Mouse (Mus musculus) ES-CJ7 (cell line): ENCODE data around the gene Rundc3b.

Source experiments
- DNase-seq: peaks from one replicate; pipeline ENCODE4 v3.0.0; 2011; ENCODE audit warnings: low read depth, low spot score

Gene Rundc3b

DNA sequence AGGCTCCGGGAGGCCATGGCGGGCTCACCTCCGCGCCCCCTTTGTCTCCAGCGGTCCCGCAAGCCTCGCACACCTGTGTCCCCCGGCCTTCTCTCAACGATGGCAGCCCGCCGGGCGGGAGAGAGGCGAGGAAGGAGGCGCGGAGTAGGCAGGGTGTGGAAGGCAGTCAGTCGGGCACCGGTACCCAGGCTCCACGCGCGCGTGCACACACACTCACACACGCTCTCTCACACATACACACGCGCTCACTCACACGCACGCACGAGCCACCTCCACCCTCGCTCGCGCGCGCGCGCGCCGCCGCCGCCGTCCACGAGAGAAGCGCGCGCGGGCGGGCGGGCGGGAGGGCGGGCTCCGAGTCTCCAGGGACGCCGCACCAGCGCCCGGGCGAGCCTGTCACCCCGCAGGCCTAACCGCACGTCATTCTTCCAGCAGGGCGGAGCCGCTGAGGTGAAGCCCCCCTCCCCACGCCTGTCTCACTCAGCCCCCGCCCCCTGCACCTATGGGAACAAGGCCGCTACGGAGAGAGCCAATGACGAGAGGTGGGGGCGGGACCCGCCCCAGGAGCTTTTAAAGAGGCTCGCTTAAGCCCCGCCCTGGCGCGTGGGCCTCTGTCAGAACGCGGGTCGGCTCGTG lies at the start of gene Rundc3b:
Gene Rundc3b (minus strand): TSS at position 357 of the 636 bp plus-strand sequence.
- peak; percentile 94 for DNase-seq

DNA sequence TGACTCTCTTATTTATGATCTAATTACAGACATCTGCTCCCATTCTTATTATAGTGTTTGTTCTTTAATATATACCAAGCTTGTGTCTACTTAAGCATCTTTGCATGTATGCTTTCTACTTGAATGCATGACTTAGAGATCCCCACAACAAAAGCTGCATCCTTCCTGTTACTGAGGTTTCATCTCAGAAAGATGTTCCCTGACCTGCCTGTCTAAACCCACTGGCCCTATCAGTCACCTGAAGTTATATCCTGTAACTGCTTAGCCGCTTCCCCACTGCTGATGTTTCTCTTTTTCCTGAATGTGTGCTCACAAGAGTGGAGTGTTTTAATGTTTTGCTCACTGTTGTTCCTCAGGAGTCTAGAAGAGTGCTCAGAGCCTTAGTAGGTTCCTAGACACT lies 46.9 kb upstream of the Rundc3b start:
- DNase-seq: no peak

DNA sequence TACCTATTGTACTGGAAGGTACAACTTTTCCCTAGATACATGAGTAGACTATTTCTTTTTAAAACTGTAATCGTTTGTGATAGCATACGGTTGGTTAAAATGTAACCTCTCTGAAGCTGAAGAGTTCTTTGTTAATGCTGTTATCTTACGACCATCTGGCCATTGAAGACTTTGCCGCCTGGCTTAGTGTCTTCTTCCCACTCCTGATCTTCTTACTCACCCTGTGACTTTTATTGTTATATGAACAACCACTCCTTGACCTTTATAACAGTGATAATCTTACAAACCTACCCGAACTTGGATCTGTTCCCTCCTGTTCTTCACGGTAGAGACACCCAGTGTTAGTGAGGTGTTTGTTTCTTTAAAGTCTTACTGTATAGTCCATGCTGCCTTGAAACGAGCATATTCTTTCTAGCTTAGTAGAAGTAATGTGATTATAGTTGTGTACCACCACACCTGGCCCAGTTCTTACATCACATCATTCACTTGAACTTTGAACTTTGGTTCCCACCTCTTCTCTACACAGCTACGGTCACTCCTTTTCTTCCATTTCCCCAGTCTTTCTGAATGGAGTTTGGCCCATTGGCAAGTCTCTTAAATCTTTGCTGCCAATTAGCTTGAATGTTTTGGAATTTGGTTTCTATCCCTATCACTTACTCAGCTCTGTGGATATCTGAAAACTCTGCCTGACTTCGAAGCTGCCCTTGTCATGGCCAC lies 45.2 kb upstream of the Rundc3b start:
- DNase-seq: no peak

DNA sequence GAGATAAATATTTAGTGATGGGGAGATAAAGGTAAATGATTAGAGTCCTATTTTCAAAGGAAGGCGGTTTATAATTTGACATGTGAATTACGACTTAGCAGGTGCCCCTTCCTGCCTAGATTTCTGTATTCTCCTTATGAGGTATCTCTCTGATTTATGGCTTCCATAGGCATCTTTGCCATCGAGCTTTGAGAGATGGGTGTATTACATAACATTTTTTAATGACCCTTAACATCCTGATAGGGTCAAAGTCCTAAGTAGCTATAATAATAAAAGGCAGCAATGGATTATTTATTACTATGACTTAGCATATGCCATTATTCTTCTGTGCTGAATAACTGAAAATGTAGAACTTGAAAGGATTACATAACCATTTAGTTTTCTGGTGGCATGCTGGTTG lies 41.9 kb upstream of the Rundc3b start:
- no peak for DNase-seq

DNA sequence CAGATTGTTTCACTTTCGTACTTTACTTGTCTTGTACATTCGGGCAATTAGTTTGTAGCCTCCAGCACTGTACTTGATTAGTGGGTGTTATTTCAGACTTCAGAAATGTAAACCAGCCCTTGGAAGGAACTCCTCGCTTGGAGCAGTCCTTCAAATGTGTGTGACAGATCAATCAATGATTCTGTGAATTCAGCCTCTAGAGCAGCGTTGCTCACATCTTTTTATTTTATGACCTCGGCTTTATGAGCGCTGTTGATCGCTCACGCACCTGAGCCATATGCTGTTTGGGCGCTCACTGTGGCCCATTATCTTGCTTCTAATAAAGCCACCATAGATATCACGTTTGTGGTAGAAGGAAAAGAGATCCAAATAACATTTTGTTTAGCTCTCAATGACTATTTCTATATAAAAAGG lies 38.0 kb upstream of the Rundc3b start:
- DNase-seq: no peak

DNA sequence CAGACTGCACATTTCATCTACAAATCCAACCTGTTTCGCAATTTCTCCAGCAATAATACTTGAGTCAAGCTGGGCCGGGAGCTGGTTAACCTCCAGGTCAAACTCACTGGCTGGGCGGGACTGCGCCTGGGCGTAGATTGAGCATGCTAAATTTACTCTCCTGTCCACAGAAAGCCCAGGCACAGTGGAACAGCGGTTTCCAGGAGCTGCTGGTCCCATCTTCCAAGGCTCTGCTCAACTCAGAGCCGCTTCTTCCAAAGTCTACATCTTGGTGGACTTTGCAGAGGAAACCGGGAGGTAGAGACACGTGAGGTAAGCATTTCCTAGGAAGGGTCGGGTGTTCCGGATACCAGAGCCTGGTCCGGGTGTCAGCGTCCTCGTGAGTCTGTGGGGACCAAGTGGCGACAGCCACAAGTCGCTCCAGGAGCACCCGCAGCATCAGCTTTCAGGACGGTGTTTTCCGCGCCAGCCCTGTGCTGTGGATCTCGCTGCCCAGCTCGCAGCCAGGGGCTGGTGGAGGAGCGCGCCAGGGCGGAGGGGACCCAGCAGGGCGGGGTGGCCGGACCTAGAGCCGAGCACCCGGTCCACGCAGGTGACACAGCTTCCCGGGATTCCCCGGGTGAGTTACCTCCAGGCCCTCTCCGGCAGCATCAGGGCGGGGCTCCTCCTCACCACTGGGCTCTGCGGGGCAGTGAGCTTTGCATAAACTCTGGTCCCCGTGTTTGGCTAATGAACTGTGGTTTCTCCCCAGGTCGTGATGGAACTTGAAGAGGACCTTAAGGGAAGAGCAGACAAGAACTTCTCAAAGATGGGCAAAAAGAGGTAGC lies 37.4 kb upstream of the Rundc3b start, which contains the start of gene Abcb1a:
Gene Abcb1a (plus strand): TSS at position 167 of the 827 bp plus-strand sequence.
- DNase-seq: peak; percentile 19

DNA sequence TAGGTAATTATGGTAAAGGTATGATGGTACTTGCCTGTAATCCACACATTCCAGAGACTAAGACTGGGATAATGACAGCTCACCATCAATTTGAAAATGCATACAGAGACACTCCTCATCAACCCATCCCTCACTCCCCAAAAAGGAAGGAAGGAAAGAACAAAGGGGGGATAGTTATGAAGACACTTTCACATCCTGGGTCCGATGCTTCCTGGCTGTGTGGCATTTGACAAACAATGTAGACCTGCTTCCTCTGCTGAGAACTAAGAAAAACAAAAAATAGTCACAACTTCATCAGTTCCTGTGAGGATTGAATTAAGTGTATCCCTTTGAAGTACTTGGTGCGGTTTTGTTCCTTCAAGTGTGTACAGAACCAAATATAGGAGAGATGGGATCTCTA lies 29.3 kb upstream of the Rundc3b start:
- DNase-seq: no peak

DNA sequence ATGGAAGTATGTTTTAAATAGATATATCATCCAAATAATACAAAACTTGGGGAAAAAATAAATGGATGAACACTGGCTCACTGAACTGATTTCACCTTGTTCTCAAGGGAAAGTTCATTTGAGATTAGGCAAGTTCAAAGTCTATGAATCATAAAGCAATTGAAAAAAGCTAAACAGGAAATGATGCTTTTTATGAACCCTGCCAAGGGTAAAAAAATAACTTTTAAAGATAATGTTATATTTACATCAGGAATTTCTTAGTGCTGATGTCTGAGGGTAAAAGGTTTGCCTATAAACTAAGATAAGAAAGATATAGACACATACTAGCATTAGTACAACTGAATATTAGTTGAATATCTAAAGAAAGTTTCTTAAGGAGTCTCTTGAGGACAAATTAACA lies 26.0 kb upstream of the Rundc3b start:
- no peak for DNase-seq

DNA sequence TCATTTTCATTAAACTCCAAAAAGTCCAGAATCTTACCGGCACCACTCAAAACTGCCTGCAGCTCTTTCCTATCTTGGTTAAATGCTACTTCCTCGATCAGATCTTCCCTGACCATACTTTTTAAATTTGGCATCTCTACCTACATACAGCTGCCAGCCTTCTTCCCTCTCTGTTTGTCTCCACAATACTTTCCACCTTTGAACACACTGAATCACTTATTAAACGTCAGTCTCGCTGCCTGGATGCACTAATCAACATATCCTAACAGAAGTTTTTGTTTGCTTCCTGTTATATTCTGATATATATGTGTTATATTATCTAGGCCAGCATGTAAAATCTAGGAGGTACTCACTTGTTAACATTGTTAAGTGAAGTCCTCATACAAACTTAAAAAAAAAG lies 25.5 kb upstream of the Rundc3b start:
- DNase-seq: no peak

DNA sequence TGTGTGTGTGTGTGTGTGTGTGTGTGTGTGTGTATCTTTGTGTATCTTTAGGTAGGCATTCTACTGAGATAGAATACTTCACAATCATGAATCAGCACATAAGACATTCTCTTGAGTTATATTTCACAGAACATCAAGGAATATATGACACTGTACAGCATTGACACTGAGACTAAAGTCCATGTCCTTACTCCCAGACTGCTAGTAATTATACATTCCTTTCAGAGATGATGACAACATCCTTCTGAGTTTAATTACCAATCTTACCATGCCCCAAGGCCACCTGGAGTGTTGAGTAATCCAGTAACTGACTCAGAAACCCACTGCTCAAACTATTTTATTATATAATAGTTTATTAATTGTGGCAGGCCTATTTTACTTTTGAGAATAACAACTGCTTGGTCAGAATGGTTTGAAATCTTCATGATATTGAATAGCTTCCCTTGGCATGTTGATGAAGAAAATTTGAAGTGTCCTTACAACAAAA lies 11.8 kb upstream of the Rundc3b start:
- DNase-seq: no peak

DNA sequence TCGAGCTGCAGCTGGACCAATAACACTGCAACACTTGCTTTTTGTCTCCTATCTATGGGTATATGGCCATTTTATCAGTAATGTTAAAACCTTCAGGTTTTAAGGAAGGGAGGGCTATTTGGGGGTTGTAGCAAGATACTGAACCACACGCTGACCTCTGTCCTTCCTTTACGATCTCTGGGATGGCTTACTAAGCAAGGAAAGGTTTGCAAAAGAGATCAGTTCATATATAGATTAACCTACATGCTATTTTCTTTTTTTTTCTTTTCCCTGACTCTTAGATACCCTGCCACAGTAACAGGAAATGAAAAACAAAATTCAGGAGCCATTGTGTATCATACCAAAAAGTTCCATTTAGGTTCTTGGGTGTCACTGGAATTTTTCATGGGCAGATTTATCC lies 10.1 kb upstream of the Rundc3b start:
- DNase-seq: no peak

DNA sequence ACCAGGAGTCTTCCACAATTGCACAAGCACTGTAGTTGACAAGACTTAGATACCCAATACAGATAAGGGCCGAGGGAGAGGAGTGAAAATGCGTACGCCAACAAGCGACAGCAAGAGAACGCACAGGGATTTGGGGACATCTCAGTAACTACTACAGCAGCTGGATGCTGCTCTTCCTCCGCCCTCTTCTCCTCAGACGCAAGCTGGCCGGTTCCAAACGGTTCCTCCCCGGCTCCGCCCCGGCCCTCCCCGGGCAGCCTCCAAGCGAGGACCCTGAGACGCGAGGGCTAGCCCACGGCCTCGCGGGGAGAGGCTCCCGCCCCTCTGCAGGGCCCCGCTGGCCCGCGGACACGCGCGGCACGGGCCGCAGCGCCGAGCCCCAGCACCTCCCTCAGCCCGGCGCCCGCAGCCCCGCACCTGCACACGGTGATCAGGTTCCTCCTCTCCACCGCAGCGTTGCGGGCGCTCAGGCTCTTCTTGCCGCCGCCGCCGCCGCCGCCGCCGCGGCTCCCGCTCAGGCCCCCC lies 619 bp downstream of the Rundc3b start:
- peak; percentile 62 for DNase-seq

DNA sequence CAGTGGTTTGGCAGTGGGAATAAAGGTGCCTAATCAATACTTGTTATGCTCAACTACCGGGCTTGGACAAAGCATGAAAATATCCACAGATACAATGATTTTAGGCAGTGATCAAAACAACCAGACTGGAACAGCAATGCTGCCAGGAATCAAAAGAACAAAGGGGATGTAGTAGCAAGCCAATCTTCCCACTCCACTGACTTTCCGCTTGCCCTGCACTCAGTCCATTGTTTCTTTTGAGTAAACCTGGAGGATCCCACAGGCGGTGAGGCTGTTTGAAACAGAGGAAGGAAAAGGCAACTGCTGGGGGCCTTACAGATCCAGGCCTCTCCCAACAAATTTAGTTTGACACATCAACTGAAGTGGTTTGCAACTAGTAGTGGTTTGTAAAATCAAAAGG lies 51.6 kb downstream of the Rundc3b start:
- peak; percentile 3 for DNase-seq

DNA sequence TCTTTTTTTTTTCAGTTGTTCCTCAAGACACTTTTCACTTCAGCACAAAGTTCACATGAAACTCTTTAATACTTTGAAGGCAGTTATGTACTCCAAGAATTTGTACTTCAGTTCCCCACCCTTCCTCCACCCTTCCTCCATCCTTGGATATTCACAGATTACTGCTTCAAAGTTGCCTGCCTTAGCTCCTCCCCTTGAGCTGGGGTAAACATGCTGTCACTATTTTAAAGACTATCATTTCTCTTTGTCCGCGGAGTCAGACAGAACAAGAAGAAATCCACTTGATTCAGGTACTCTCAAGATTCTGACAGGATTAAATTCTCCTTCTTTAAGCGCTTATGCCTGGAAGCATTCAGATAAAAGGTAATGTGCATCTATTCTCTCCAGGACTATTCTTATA lies 55.9 kb downstream of the Rundc3b start:
- no peak for DNase-seq

DNA sequence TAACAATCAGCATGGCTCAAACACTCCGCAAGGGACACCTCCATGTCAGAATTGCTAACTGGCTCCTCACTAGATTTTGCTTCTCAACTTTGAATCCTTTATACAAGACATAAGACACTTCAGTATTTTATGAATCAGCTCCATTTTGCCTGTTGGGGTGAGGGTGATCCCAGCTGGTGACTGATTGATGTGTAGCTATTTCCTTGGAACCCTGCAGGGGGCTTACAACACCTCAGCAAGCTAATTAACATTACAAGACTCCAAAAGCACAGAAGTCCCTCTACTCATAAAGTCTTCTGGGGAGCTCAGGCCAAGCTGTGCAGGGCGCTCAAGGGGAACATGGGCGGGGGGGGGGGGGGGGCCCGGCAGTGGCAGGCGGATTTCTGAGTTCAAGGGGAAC lies 78.2 kb downstream of the Rundc3b start:
- peak; percentile 76 for DNase-seq

DNA sequence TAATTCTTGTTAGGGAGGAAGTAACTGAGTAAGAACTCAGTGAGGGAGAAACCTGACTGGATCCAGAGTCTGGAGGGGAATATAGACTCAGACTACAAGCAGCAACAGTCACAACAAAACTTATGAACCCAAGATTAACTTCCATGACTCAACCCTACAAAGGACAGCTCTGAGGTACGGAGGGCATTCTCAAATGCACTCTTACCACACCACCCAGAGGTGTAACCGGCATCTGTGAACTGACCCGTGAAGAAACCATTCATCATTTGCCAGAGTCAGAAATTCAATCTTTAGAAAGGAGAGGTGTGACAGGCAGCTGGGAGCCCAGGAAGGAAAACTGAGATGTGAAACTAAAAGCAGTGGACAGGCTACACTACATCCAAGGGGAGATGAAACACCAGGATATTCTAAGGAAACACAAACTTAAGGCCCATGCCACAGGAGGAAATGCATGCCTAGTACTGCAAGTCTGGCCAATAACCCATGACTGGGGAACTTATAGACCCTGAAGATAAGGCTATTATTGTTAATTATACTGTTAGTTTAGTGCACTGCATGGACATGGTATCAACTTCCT lies 80.0 kb downstream of the Rundc3b start:
- no peak for DNase-seq

DNA sequence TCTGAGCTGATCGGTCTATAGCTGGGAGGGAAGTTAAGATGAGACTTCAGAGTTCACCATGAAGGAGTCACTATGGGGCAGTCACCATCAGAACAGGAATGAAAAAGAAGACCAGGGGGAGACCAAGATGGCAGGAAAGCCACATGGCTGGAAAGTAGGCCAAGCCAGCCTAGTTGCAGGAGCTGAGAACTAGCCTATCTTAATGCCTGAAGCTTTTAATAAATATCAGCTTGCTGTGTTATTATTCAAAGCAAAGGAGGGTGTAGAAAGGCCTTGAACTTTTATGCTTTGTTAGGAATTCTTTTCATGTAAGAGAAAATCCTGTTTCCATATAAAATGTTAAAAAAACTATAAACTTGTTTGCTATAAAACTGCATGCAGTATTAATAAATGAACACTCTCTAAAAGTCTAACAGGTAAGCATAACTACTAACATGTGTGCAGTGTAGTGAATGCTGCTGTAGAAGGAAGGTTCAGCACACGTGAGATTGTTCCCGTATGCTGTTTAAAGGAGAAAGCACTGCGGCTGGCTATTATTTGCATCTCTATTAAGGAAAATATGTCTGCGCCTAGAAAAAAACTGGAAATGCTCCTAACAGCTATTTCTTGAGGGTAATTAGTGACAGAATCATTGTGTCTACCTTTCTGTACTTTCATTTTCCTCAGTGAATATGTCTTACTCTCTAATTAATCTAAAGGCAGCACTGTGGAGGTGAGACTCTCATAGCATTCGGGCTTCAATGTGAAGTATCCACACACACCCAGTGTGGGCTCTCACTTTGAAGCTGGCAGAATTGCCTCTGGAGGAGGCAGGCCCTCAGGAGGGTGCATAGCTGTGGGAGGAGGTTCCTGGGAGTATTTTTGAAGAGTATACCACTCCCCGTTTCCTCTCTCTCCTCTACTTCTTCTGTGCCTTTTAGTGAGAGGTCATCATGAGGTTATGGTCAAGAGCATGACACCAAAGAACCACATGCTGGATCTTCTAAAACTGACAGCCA lies 81.3 kb downstream of the Rundc3b start:
- DNase-seq: no peak

DNA sequence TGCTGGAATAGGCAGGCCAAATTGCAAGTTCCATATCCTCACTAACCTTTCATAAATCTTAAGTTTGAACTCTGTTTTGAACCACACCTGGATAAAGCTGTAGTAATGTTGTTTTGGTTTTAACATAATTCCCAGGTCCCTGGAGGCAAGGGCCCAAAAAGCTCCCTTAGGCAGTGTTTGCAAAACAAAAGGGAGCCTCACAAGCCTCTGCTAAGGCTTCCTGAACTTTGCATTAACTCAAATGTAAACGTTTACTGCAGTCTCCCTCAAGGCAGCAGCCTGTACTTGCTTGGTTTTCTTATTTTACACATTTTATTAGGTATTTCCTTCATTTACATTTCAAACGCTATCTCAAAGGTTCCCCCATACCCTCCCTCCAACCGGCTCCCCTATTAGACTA lies 103.7 kb downstream of the Rundc3b start:
- peak; percentile 65 for DNase-seq

DNA sequence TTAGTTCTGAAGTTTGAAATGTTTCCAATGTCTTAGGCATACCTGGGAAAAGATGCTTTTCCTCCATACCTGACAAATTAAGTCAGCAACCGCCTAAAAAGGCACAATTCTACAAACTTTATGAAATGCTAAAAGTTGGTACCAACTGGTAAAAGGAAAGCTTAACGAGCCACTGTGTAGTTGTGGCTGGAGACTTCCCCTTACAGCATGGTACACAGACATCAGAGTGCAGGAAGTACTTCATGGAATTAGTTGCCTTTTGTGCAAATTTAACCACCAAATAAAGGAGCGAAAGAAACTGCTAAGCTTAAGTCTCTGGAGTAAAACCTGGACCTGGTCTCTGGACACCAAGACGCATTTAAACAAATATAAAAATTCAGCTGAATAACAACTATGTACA lies 131.0 kb downstream of the Rundc3b start:
- DNase-seq: no peak

DNA sequence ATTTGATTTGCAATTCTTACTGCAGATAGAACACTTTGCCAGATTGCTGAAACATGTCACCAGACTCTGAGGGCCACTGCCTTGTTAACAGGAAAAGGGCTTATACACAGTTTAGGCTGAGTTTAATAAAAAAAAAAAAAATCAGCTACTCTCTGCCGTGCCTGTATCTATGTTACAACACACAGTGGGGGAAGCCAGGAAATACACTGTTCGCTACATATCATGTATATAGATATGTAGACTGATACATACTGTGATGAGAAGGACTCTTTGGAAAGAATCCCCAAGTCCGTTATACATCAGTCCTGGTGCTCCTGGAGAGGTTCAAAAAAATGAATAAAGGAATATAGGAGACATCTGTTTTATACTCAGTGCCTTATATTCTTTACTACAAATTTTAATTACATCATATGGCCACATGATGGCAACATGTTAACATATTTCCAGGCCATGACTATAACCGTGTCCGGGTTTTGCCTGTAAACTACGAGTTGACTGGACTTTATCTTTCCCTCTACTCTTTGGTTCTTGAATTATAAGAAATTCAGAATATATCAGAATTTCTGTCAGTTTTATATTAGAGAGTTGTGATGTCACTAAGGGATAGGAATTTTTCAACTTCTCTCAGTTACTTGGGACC lies 133.2 kb downstream of the Rundc3b start:
- peak; percentile 19 for DNase-seq
